Mouse (Mus musculus): ENCODE measurements around the gene Llcfc1. TPM values are rescaled to one million over a fixed set of nuclear protein-coding genes. Genes with fewer than 3 reads are reported as not detected.

Gene Llcfc1
- polyA plus RNA-seq (2016; fragmentation: Nextera tagmentation; extraction: Ambion mirVana): not detected in 2 replicates

- DNase-seq (ENCODE audit: low spot score): no peak
- 89% methylated on average over 2 of the region's 2 CpGs for WGBS
- Histone ChIP-seq H3K27ac (replicated peaks) (no peak within 1 kb of the TSS), H3K4me3 (no peak within 1 kb of the TSS), H3K9me3 (replicated peaks) (no peaks in the 10 kb centered on the region), H3K27me3 (ENCODE audit: low read depth, poor library complexity, severe bottlenecking) (no peaks in the 10 kb centered on the region), H3K36me3 (no peaks in the 10 kb centered on the region), H3K4me1 (no peaks in the 10 kb centered on the region)
These were observed at the start of gene Llcfc1 for GRCm38 (mm10) chr6:41684131-41684530. Gene Llcfc1, plus strand, starts transcription at chr6:41684431.

- Histone ChIP-seq H3K36me3 (no peaks in the 10 kb centered on the region), H3K4me3 (no peak overlapping the region), H3K9me3 (replicated peaks) (no peaks in the 10 kb centered on the region), H3K27me3 (ENCODE audit: low read depth, poor library complexity, severe bottlenecking) (no peaks in the 10 kb centered on the region), H3K27ac (replicated peaks) (no peak overlapping the region), H3K4me1 (no peaks in the 10 kb centered on the region)
- DNase-seq (ENCODE audit: low spot score): no peak
- 68% methylated on average over 1 of the region's 1 CpGs for WGBS
These were observed 49.0 kb upstream of the Llcfc1 start for GRCm38 (mm10) chr6:41635211-41635610.

GRCm38 (mm10) chr6:41636178-41636577, 48.1 kb upstream of the Llcfc1 start, which contains the start of gene Trpv6:
Gene Trpv6, minus strand, starts transcription at chr6:41636405.
- Histone ChIP-seq H3K4me1 (no peaks in the 10 kb centered on the region), H3K4me3 (no peak within 1 kb of the TSS), H3K27me3 (ENCODE audit: low read depth, poor library complexity, severe bottlenecking) (no peaks in the 10 kb centered on the region), H3K27ac (replicated peaks) (no peak within 1 kb of the TSS), H3K36me3 (no peaks in the 10 kb centered on the region), H3K9me3 (replicated peaks) (no peaks in the 10 kb centered on the region)
- DNase-seq (ENCODE audit: low spot score): no peak
- WGBS: 19% methylated on average over 5 of the region's 5 CpGs

- Histone ChIP-seq H3K4me1 (no peaks in the 10 kb centered on the region), H3K4me3 (no peak overlapping the region), H3K27me3 (ENCODE audit: low read depth, poor library complexity, severe bottlenecking) (no peaks in the 10 kb centered on the region), H3K27ac (replicated peaks) (no peak overlapping the region), H3K9me3 (replicated peaks) (no peaks in the 10 kb centered on the region), H3K36me3 (no peaks in the 10 kb centered on the region)
- DNase-seq (ENCODE audit: low spot score): no peak
- WGBS: 29% methylated on average over 1 of the region's 1 CpGs
These were observed 46.8 kb upstream of the Llcfc1 start for GRCm38 (mm10) chr6:41637393-41637792.

- no peaks in the 10 kb centered on the region for H3K36me3 ChIP-seq
- H3K27me3 ChIP-seq (ENCODE audit: low read depth, poor library complexity, severe bottlenecking): no peaks in the 10 kb centered on the region
- H3K9me3 ChIP-seq (replicated peaks): no peaks in the 10 kb centered on the region
- no peak overlapping the region for H3K4me3 ChIP-seq
- H3K4me1 ChIP-seq: no peaks in the 10 kb centered on the region
- 88% methylated on average over 6 of the region's 6 CpGs for WGBS
- no peak overlapping the region for H3K27ac ChIP-seq (replicated peaks)
- no peak for DNase-seq (ENCODE audit: low spot score)
These were observed 46.2 kb upstream of the Llcfc1 start for GRCm38 (mm10) chr6:41637927-41638506.

GRCm38 (mm10) chr6:41640449-41640848, 43.8 kb upstream of the Llcfc1 start:
- no peaks in the 10 kb centered on the region for H3K36me3 ChIP-seq
- no peak overlapping the region for H3K27ac ChIP-seq (replicated peaks)
- no peaks in the 10 kb centered on the region for H3K27me3 ChIP-seq (ENCODE audit: low read depth, poor library complexity, severe bottlenecking)
- H3K4me3 ChIP-seq: no peak overlapping the region
- DNase-seq (ENCODE audit: low spot score): no peak
- no peaks in the 10 kb centered on the region for H3K4me1 ChIP-seq
- WGBS: 67% methylated on average over 3 of the region's 3 CpGs
- H3K9me3 ChIP-seq (replicated peaks): no peaks in the 10 kb centered on the region

GRCm38 (mm10) chr6:41641173-41641866, 42.9 kb upstream of the Llcfc1 start:
- Histone ChIP-seq H3K36me3 (no peaks in the 10 kb centered on the region), H3K27ac (replicated peaks) (no peak overlapping the region), H3K27me3 (ENCODE audit: low read depth, poor library complexity, severe bottlenecking) (no peaks in the 10 kb centered on the region), H3K4me3 (no peak overlapping the region), H3K9me3 (replicated peaks) (no peaks in the 10 kb centered on the region), H3K4me1 (no peaks in the 10 kb centered on the region)
- DNase-seq (ENCODE audit: low spot score): no peak
- WGBS: 79% methylated on average over 6 of the region's 6 CpGs

- no peaks in the 10 kb centered on the region for H3K36me3 ChIP-seq
- WGBS: 90% methylated on average over 4 of the region's 4 CpGs
- no peak for DNase-seq (ENCODE audit: low spot score)
- H3K27me3 ChIP-seq (ENCODE audit: low read depth, poor library complexity, severe bottlenecking): no peaks in the 10 kb centered on the region
- H3K9me3 ChIP-seq (replicated peaks): no peaks in the 10 kb centered on the region
- H3K4me3 ChIP-seq: no peak overlapping the region
- H3K27ac ChIP-seq (replicated peaks): no peak overlapping the region
- no peaks in the 10 kb centered on the region for H3K4me1 ChIP-seq
These were observed 41.5 kb upstream of the Llcfc1 start for GRCm38 (mm10) chr6:41642765-41643164.

- no peak overlapping the region for H3K4me3 ChIP-seq
- no peak for DNase-seq (ENCODE audit: low spot score)
- H3K27ac ChIP-seq (replicated peaks): no peak overlapping the region
- H3K4me1 ChIP-seq: no peaks in the 10 kb centered on the region
- 92% methylated on average over 3 of the region's 3 CpGs for WGBS
- H3K27me3 ChIP-seq (ENCODE audit: low read depth, poor library complexity, severe bottlenecking): no peaks in the 10 kb centered on the region
- H3K9me3 ChIP-seq (replicated peaks): no peaks in the 10 kb centered on the region
- H3K36me3 ChIP-seq: no peaks in the 10 kb centered on the region
These were observed 41.0 kb upstream of the Llcfc1 start for GRCm38 (mm10) chr6:41643227-41643626.

- no peak overlapping the region for H3K27ac ChIP-seq (replicated peaks)
- H3K4me3 ChIP-seq: no peak overlapping the region
- WGBS: 82% methylated on average over 3 of the region's 3 CpGs
- H3K4me1 ChIP-seq: no peaks in the 10 kb centered on the region
- DNase-seq (ENCODE audit: low spot score): no peak
- no peaks in the 10 kb centered on the region for H3K27me3 ChIP-seq (ENCODE audit: low read depth, poor library complexity, severe bottlenecking)
- H3K9me3 ChIP-seq (replicated peaks): no peaks in the 10 kb centered on the region
- H3K36me3 ChIP-seq: no peaks in the 10 kb centered on the region
These were observed 38.0 kb upstream of the Llcfc1 start for GRCm38 (mm10) chr6:41646220-41646619.

GRCm38 (mm10) chr6:41646672-41647071, 37.6 kb upstream of the Llcfc1 start:
- no peaks in the 10 kb centered on the region for H3K4me1 ChIP-seq
- no peaks in the 10 kb centered on the region for H3K9me3 ChIP-seq (replicated peaks)
- DNase-seq (ENCODE audit: low spot score): no peak
- H3K27me3 ChIP-seq (ENCODE audit: low read depth, poor library complexity, severe bottlenecking): no peaks in the 10 kb centered on the region
- H3K27ac ChIP-seq (replicated peaks): no peak overlapping the region
- H3K4me3 ChIP-seq: no peak overlapping the region
- no peaks in the 10 kb centered on the region for H3K36me3 ChIP-seq

- no peaks in the 10 kb centered on the region for H3K27me3 ChIP-seq (ENCODE audit: low read depth, poor library complexity, severe bottlenecking)
These were observed 31.1 kb upstream of the Llcfc1 start for GRCm38 (mm10) chr6:41653173-41653572.

GRCm38 (mm10) chr6:41654648-41655047, 29.6 kb upstream of the Llcfc1 start:
- WGBS: 84% methylated on average over 8 of the region's 8 CpGs
- no peak for DNase-seq (ENCODE audit: low spot score)
- Histone ChIP-seq H3K9me3 (replicated peaks) (no peaks in the 10 kb centered on the region), H3K36me3 (no peaks in the 10 kb centered on the region), H3K27me3 (ENCODE audit: low read depth, poor library complexity, severe bottlenecking) (no peaks in the 10 kb centered on the region), H3K27ac (replicated peaks) (no peak overlapping the region), H3K4me3 (no peak overlapping the region), H3K4me1 (no peaks in the 10 kb centered on the region)

More at GRCm38 (mm10) chr6:41653173-41653572, 31.1 kb upstream of the Llcfc1 start:
- H3K9me3 ChIP-seq (replicated peaks): no peaks in the 10 kb centered on the region
- H3K4me3 ChIP-seq: no peak overlapping the region
- H3K36me3 ChIP-seq: no peaks in the 10 kb centered on the region
- H3K27ac ChIP-seq (replicated peaks): no peak overlapping the region
- WGBS: 95% methylated on average over 5 of the region's 5 CpGs
- H3K4me1 ChIP-seq: no peaks in the 10 kb centered on the region
- no peak for DNase-seq (ENCODE audit: low spot score)

Measured in midbrain, embryonic 10.5 days (tissue).